Mouse (Mus musculus) stomach, embryonic 14.5 days (tissue): ENCODE measurements around the gene Map3k5. TPM values are rescaled to one million over a fixed set of nuclear protein-coding genes. Genes with fewer than 3 reads are reported as not detected.

ENCODE experiments used
- ATAC-seq: fragments of 200-750 bp; cut with Nextera tagmentation; 2 replicates; pipeline ENCODE4 v1.8.0; 2017; ENCODE audit warnings: low read depth, moderate TSS enrichment; ENCODE audit not compliant: insufficient number of reproducible peaks, insufficient read depth, low FRiP score
- H3K27ac ChIP-seq: fragments of 300-500 bp; sonication (generic); 2 replicates; pipeline ENCODE4 v1.5.1; 2014; ENCODE audit warnings: mild to moderate bottlenecking, low read length, moderate library complexity, mixed read lengths
- H3K27me3 ChIP-seq: fragments of 300-500 bp; sonication (generic); 2 replicates; pipeline ENCODE4 v1.6.1; 2014; ENCODE audit warnings: low read length, control low read depth, mixed read lengths; ENCODE audit not compliant: control insufficient read depth, insufficient read depth
- H3K36me3 ChIP-seq: fragments of 300-500 bp; sonication (generic); 2 replicates; pipeline ENCODE4 v1.6.1; 2014; ENCODE audit warnings: mild to moderate bottlenecking, control low read depth, low read length, moderate library complexity, mixed read lengths; ENCODE audit not compliant: control insufficient read depth, insufficient read depth
- H3K4me1 ChIP-seq: fragments of 300-500 bp; sonication (generic); 2 replicates; pipeline ENCODE4 v1.6.1; 2014; ENCODE audit warnings: low read length, control low read depth, mixed read lengths; ENCODE audit not compliant: control insufficient read depth, insufficient read depth
- H3K4me2 ChIP-seq: fragments of 300-500 bp; sonication (generic); replicated peaks from 2 replicates; pipeline ENCODE4 v1.6.1; 2014; ENCODE audit warnings: low read depth, low read length, control low read depth
- H3K4me3 ChIP-seq: fragments of 300-500 bp; sonication (generic); 2 replicates; pipeline ENCODE4 v1.5.1; 2014; ENCODE audit warnings: low read depth, low read length, control low read depth
- H3K9ac ChIP-seq: fragments of 300-500 bp; sonication (generic); replicated peaks from 2 replicates; pipeline ENCODE4 v1.6.1; 2014; ENCODE audit warnings: low read depth, mild to moderate bottlenecking, control low read depth, low read length, moderate library complexity, mixed read lengths
- H3K9me3 ChIP-seq: fragments of 300-500 bp; sonication (generic); 2 replicates; pipeline ENCODE4 v1.6.1; 2016; ENCODE audit warnings: low read depth, low read length, control low read depth; ENCODE audit not compliant: control insufficient read depth
- WGBS: fragments of 180-500 bp; shearing (Covaris S2); extraction: QIAGEN DNeasy Blood & Tissue Kit; methylation state at CpG from one replicate; pipeline ENCODE4 v1.1.7; 2014; 5-methylcytosine and 5-hydroxymethylcytosine counted together
- polyA plus RNA-seq: library from polyadenylated mRNA; unstranded; fragments of >200 nt; fragmentation: Nextera tagmentation; extraction: Ambion mirVana; gene quantifications from 2 replicates; pipeline ENCODE4 v1.2.1, GENCODE M21; 2014

The Map3k5 gene
- polyA plus RNA-seq, 1 experiment from 2014 or later: 4.6 TPM

DNA sequence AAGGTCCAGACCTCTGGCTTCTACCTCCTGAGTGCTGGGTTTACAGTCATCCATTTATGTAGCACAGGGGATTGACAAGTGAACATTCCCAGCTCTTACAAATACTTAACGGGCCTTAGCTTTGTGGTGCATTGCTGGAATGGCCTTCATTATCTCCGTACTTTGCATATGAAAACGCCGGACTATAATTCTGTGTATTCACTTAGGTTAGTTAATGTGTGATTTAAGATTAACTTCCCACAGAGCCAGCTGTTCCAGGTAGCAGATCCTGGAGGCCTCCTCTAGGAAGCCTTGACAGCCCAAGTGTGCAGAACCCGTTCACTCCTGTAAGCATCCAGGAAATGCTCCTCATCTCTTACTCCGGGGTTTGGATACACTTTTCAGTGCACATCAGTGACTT lies 4.5 kb downstream of the Map3k5 start:
- no peak overlapping the region for H3K4me3 ChIP-seq
- ATAC-seq: no peak
- no peaks in the 10 kb centered on the region for H3K9me3 ChIP-seq
- H3K4me2 ChIP-seq: no peak overlapping the region
- H3K27ac ChIP-seq: no peak overlapping the region
- H3K4me1 ChIP-seq: peaks cover 18% of the 10 kb centered on the region; the same call in 1 of the 2 replicates
- WGBS: 72% methylated on average over 6 of the region's 6 CpGs
- no peak overlapping the region for H3K9ac ChIP-seq
- no peaks in the 10 kb centered on the region for H3K27me3 ChIP-seq
- no peaks in the 10 kb centered on the region for H3K36me3 ChIP-seq

DNA sequence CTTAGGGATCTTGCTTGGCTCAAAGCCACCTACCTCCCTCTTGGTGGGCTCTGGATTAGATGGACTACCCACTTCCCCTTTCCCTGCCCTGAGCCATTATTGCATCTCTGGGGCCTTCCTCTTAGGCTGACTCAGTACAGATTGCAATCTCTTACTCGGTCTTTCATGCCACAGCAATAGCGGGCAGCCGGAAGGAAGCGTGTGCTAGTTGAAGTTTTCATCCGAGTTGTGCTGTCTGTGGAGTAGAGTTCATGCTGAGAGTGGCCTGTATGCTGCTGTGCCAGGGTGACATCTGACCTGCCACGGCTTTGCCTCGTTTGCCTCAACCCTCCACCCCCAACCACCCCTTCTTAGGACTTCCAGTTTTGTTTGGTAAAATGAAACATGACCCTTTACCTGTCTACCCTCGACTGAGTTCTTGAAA lies 5.0 kb downstream of the Map3k5 start:
- no peak for ATAC-seq
- Histone ChIP-seq H3K36me3 (no peaks in the 10 kb centered on the region), H3K4me1 (peaks cover 18% of the 10 kb centered on the region; the same call in 1 of the 2 replicates), H3K9me3 (no peaks in the 10 kb centered on the region), H3K4me3 (no peak overlapping the region), H3K27me3 (no peaks in the 10 kb centered on the region), H3K9ac (no peak overlapping the region), H3K4me2 (no peak overlapping the region), H3K27ac (no peak overlapping the region)
- 61% methylated on average over 8 of the region's 8 CpGs for WGBS

DNA sequence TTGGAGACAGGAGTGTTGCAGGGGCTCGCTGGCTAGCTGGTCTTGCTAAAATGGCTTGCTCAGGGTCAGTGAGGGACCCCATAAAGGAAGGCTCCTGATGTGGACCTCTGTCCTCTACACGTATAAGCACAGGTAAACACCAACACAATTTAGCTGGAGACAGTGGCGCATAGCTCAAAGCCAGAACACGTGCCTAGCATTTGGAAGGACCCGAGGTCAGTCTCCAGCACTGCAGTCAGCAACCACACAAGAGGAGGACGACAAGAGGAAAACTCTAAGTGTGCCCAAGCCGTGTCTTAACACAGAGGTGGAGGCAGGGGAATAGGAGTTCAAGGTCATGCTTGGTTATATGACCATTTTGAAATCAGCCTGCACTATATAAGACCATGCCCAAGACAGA lies 5.9 kb downstream of the Map3k5 start:
- no peak overlapping the region for H3K4me3 ChIP-seq
- no peaks in the 10 kb centered on the region for H3K36me3 ChIP-seq
- no peaks in the 10 kb centered on the region for H3K27me3 ChIP-seq
- H3K4me1 ChIP-seq: peaks cover 18% of the 10 kb centered on the region; the same call in 1 of the 2 replicates
- no peak for ATAC-seq
- no peaks in the 10 kb centered on the region for H3K9me3 ChIP-seq
- no peak overlapping the region for H3K4me2 ChIP-seq
- WGBS: 94% methylated on average over 7 of the region's 7 CpGs
- no peak overlapping the region for H3K27ac ChIP-seq
- H3K9ac ChIP-seq: no peak overlapping the region

DNA sequence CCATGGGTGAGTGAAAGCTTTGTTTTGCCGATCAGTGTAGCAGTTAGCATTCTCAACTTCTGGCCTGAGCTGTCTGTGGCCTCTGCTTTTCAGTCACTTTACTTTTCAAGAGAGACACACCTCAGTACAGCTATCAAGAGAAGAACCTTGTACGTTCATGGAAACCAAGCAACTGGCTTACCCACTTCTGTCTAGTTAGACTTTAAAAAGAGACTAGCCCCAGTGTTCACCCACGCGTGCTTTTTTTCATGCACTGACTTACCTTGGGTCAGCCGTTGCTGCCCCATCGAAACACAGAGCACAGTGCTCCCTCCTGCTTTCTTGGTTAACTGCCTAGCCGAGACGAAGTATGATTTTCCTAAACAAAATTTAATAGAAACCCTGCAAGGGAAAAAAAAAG lies 6.4 kb downstream of the Map3k5 start:
- no peak for ATAC-seq
- H3K36me3 ChIP-seq: no peaks in the 10 kb centered on the region
- peaks cover 19% of the 10 kb centered on the region; the same call in 1 of the 2 replicates for H3K4me1 ChIP-seq
- H3K4me2 ChIP-seq: no peak overlapping the region
- H3K27ac ChIP-seq: no peak overlapping the region
- H3K9me3 ChIP-seq: no peaks in the 10 kb centered on the region
- H3K9ac ChIP-seq: no peak overlapping the region
- H3K4me3 ChIP-seq: no peak overlapping the region
- 80% methylated on average over 8 of the region's 8 CpGs for WGBS
- no peaks in the 10 kb centered on the region for H3K27me3 ChIP-seq

DNA sequence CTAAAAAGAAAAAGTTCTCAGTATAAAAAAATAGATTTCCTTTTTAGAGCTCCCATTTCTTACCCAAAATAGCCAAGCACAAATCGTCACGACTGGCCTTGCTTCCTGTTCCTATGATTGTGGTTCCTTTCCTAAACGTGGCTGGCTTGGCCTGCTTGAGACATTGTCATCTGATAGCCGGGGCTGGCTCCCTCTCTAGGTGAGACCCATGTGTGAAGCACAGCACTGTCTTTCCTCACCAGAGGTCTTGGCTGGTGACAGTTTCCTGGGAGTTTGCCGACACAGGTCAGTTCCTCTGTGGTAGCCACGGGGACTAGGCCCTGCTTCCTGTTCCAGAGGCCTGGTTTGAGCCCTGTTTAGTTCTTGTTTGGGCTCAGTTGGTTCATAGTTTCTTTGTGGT lies 6.8 kb downstream of the Map3k5 start:
- no peak overlapping the region for H3K27ac ChIP-seq
- H3K4me3 ChIP-seq: no peak overlapping the region
- no peaks in the 10 kb centered on the region for H3K9me3 ChIP-seq
- H3K4me1 ChIP-seq: peaks cover 23% of the 10 kb centered on the region; the same call in 1 of the 2 replicates
- H3K27me3 ChIP-seq: no peaks in the 10 kb centered on the region
- no peaks in the 10 kb centered on the region for H3K36me3 ChIP-seq
- H3K9ac ChIP-seq: no peak overlapping the region
- H3K4me2 ChIP-seq: no peak overlapping the region
- WGBS: 49% methylated on average over 6 of the region's 6 CpGs
- ATAC-seq: no peak

DNA sequence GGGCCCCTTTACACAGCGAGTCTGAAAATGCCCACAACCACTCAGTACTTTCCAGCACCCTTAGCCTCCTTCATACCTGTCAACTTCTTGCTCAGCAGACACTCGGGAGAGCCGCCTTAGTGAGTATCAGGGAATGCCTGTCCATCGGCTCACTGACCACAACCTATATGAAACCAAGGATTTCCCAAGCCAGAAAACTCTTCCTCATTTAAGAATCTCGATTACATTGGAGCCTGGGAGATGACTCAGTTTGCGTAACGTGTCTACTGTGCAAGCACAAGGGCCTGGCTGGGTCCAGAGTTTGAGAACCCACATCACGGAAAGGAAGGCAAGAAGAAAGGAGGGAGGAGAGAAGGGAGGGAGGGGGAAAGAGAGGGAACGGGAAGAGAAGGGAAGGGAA lies 7.6 kb downstream of the Map3k5 start:
- no peak overlapping the region for H3K9ac ChIP-seq
- H3K36me3 ChIP-seq: no peaks in the 10 kb centered on the region
- no peaks in the 10 kb centered on the region for H3K27me3 ChIP-seq
- H3K4me2 ChIP-seq: no peak overlapping the region
- no peak overlapping the region for H3K4me3 ChIP-seq
- 88% methylated on average over 9 of the region's 9 CpGs for WGBS
- no peak for ATAC-seq
- H3K4me1 ChIP-seq: peaks cover 21% of the 10 kb centered on the region
- no peak overlapping the region for H3K27ac ChIP-seq
- H3K9me3 ChIP-seq: no peaks in the 10 kb centered on the region

DNA sequence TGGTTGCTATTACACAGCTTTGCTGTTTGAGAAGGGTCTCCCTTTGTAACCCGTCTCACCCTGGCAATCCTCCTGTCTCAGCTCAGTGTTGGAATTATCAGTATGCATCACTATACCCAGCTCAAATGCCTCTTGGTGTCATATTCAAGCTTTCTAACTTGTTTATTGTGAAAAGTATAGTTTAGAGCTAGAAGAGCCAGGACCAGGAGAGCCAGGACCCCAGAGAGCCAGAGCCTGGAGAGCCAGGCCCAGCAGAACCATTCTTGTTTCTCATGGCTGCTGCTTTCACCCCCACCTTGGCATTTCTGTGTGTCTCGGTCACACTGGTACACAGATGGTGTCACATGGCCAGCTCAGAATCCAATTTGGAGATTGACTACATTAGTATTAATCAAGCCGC lies 8.3 kb downstream of the Map3k5 start:
- Histone ChIP-seq H3K4me3 (no peak overlapping the region), H3K27ac (no peak overlapping the region), H3K9me3 (no peaks in the 10 kb centered on the region), H3K4me2 (no peak overlapping the region), H3K4me1 (peaks cover 17% of the 10 kb centered on the region), H3K9ac (no peak overlapping the region), H3K27me3 (no peaks in the 10 kb centered on the region), H3K36me3 (no peaks in the 10 kb centered on the region)
- WGBS: 91% methylated on average over 3 of the region's 3 CpGs
- ATAC-seq: no peak

DNA sequence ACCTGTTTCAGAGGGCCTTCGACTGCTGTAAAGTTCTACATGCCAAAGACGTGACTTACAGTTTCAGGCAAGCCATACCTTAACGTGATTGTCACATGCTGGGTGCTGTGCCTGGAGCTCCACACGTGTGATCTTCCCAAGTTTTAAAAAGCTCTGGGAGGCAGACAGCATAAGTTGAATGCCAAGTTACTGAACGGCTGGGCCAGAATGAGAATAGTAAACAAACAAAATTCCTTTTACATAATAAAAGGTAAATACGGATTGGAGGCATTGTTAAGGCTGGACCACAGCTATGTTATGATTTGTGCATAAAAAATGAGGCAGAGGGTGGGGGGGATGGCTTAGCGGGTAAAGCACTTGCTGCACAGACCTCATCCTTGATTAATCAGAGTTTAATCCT lies 11.4 kb downstream of the Map3k5 start:
- no peaks in the 10 kb centered on the region for H3K36me3 ChIP-seq
- WGBS: 45% methylated on average over 7 of the region's 7 CpGs

DNA sequence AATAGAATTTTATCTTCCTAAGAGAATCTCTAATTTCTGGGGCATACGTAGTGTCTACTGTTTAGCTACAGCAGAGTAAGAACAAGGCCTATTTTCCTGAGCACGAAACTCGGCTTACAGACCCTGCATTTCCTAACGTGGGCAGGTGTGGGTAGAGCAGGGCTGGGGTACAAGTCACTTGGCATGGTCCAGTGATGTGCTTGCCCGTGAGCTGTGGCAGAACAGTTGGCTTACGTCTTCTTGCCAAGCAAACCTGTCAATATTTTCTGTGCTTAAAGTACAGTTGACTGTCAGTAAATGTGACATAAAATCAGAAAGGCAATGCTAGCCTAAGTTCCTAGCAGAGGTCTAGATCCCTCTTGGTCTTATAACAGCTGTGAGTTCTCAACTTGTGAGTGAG lies 12.4 kb downstream of the Map3k5 start:
- 88% methylated on average over 6 of the region's 6 CpGs for WGBS
- no peak overlapping the region for H3K4me2 ChIP-seq

More for the DNA sequence above, 11.4 kb downstream of the Map3k5 start:
- ATAC-seq: no peak
- no peaks in the 10 kb centered on the region for H3K9me3 ChIP-seq
- peaks cover 8% of the 10 kb centered on the region for H3K4me1 ChIP-seq
- H3K4me2 ChIP-seq: no peak overlapping the region
- no peaks in the 10 kb centered on the region for H3K27me3 ChIP-seq
- H3K9ac ChIP-seq: no peak overlapping the region
- no peak overlapping the region for H3K27ac ChIP-seq
- no peak overlapping the region for H3K4me3 ChIP-seq

More for the DNA sequence above, 12.4 kb downstream of the Map3k5 start:
- Histone ChIP-seq H3K27ac (no peak overlapping the region), H3K9ac (no peak overlapping the region), H3K4me3 (no peak overlapping the region), H3K36me3 (no peaks in the 10 kb centered on the region), H3K27me3 (no peaks in the 10 kb centered on the region), H3K9me3 (no peaks in the 10 kb centered on the region), H3K4me1 (peaks cover 8% of the 10 kb centered on the region)
- no peak for ATAC-seq
